Mouse (Mus musculus): Measurements from ENCODE around the gene Dock7. TPM values are rescaled to one million over a fixed set of nuclear protein-coding genes. Genes with fewer than 3 reads are reported as not detected.

Gene Dock7
- 4.0 and 5.2 TPM in 2 replicates for polyA plus RNA-seq (2015; fragmentation: Nextera tagmentation; extraction: Ambion mirVana)

GRCm38 (mm10) chr4:99120211-99121122 lies at the start of gene Dock7:
Dock7 (minus strand) TSS chr4:99120915.
- ATAC-seq (peak; percentile 97), DNase-seq (peak; percentile 88)
- Histone ChIP-seq H3K27ac (ENCODE audit: low read depth) (peak within 1 kb of the TSS; percentile 55; the same call in 1 of the 2 replicates), H3K9me3 (ENCODE audit: low read length) (no peaks in the 10 kb centered on the region), H3K4me2 (ENCODE audit: low read depth, low read length) (peak within 1 kb of the TSS; percentile 96), H3K4me1 (ENCODE audit: insufficient read depth) (peaks cover 14% of the 10 kb centered on the region), H3K4me3 (ENCODE audit: low read depth, low read length) (peak within 1 kb of the TSS; percentile 87), H3K27me3 (ENCODE audit: insufficient read depth, low read length) (no peaks in the 10 kb centered on the region), H3K36me3 (replicated peaks; ENCODE audit: insufficient read depth, low read length) (no peaks in the 10 kb centered on the region), H3K9ac (replicated peaks) (peak within 1 kb of the TSS; percentile 87)
- WGBS (ENCODE audit: insufficient replicate concordance): under 1% methylated on average over 72 of the region's 117 CpGs
- no peak for TF ChIP-seq CTCF (IDR thresholded peaks at IDR 0.05; ENCODE audit: low read depth)

GRCm38 (mm10) chr4:99168869-99169268 lies 48.2 kb upstream of the Dock7 start:
- H3K9ac ChIP-seq (replicated peaks): no peak overlapping the region
- no peak for TF ChIP-seq EP300 (IDR thresholded peaks at IDR 0.05; ENCODE audit: low read depth)
- TF ChIP-seq CTCF (IDR thresholded peaks at IDR 0.05; ENCODE audit: low read depth): no peak
- H3K27me3 ChIP-seq (ENCODE audit: insufficient read depth, low read length): no peaks in the 10 kb centered on the region
- ATAC-seq: no peak
- no peaks in the 10 kb centered on the region for H3K36me3 ChIP-seq (replicated peaks; ENCODE audit: insufficient read depth, low read length)
- H3K4me2 ChIP-seq (ENCODE audit: low read depth, low read length): no peak overlapping the region
- WGBS (ENCODE audit: insufficient replicate concordance): 68% methylated on average over 5 of the region's 5 CpGs
- no peaks in the 10 kb centered on the region for H3K9me3 ChIP-seq (ENCODE audit: low read length)
- no peak for DNase-seq
- no peak overlapping the region for H3K27ac ChIP-seq (ENCODE audit: low read depth)
- H3K4me1 ChIP-seq (ENCODE audit: insufficient read depth): no peaks in the 10 kb centered on the region
- H3K4me3 ChIP-seq (ENCODE audit: low read depth, low read length): no peak overlapping the region

GRCm38 (mm10) chr4:99163547-99163946 lies 42.8 kb upstream of the Dock7 start:
- no peak for TF ChIP-seq CTCF (IDR thresholded peaks at IDR 0.05; ENCODE audit: low read depth)
- 22% methylated on average over 4 of the region's 4 CpGs for WGBS (ENCODE audit: insufficient replicate concordance)
- H3K4me3 ChIP-seq (ENCODE audit: low read depth, low read length): no peak overlapping the region
- DNase-seq (no peak), ATAC-seq (no peak)
- no peaks in the 10 kb centered on the region for H3K9me3 ChIP-seq (ENCODE audit: low read length)
- no peak overlapping the region for H3K9ac ChIP-seq (replicated peaks)
- H3K27me3 ChIP-seq (ENCODE audit: insufficient read depth, low read length): no peaks in the 10 kb centered on the region
- no peak overlapping the region for H3K27ac ChIP-seq (ENCODE audit: low read depth)
- no peak overlapping the region for H3K4me2 ChIP-seq (ENCODE audit: low read depth, low read length)
- no peaks in the 10 kb centered on the region for H3K4me1 ChIP-seq (ENCODE audit: insufficient read depth)
- no peaks in the 10 kb centered on the region for H3K36me3 ChIP-seq (replicated peaks; ENCODE audit: insufficient read depth, low read length)

GRCm38 (mm10) chr4:99163001-99163400 lies 42.3 kb upstream of the Dock7 start:
- no peak for TF ChIP-seq EP300 (IDR thresholded peaks at IDR 0.05; ENCODE audit: low read depth)
- no peak for TF ChIP-seq CTCF (IDR thresholded peaks at IDR 0.05; ENCODE audit: low read depth)
- H3K4me2 ChIP-seq (ENCODE audit: low read depth, low read length): no peak overlapping the region
- WGBS (ENCODE audit: insufficient replicate concordance): 53% methylated on average over 9 of the region's 9 CpGs
- H3K4me3 ChIP-seq (ENCODE audit: low read depth, low read length): no peak overlapping the region
- H3K27me3 ChIP-seq (ENCODE audit: insufficient read depth, low read length): no peaks in the 10 kb centered on the region
- H3K27ac ChIP-seq (ENCODE audit: low read depth): no peak overlapping the region
- DNase-seq: no peak
- no peaks in the 10 kb centered on the region for H3K36me3 ChIP-seq (replicated peaks; ENCODE audit: insufficient read depth, low read length)
- H3K9ac ChIP-seq (replicated peaks): no peak overlapping the region
- no peak for ATAC-seq
- H3K9me3 ChIP-seq (ENCODE audit: low read length): no peaks in the 10 kb centered on the region
- no peaks in the 10 kb centered on the region for H3K4me1 ChIP-seq (ENCODE audit: insufficient read depth)

GRCm38 (mm10) chr4:99161457-99161971 lies 40.8 kb upstream of the Dock7 start:
- Histone ChIP-seq H3K27ac (ENCODE audit: low read depth) (no peak overlapping the region), H3K9ac (replicated peaks) (no peak overlapping the region), H3K4me3 (ENCODE audit: low read depth, low read length) (no peak overlapping the region), H3K4me1 (ENCODE audit: insufficient read depth) (no peaks in the 10 kb centered on the region), H3K27me3 (ENCODE audit: insufficient read depth, low read length) (no peaks in the 10 kb centered on the region), H3K4me2 (ENCODE audit: low read depth, low read length) (no peak overlapping the region), H3K36me3 (replicated peaks; ENCODE audit: insufficient read depth, low read length) (no peaks in the 10 kb centered on the region), H3K9me3 (ENCODE audit: low read length) (no peaks in the 10 kb centered on the region)
- TF ChIP-seq CTCF (IDR thresholded peaks at IDR 0.05; ENCODE audit: low read depth) (no peak), EP300 (IDR thresholded peaks at IDR 0.05; ENCODE audit: low read depth) (no peak)
- 32% methylated on average over 6 of the region's 6 CpGs for WGBS (ENCODE audit: insufficient replicate concordance)
- DNase-seq (no peak), ATAC-seq (no peak)

GRCm38 (mm10) chr4:99160899-99161298 lies 40.2 kb upstream of the Dock7 start:
- no peak overlapping the region for H3K27ac ChIP-seq (ENCODE audit: low read depth)
- WGBS (ENCODE audit: insufficient replicate concordance): 59% methylated on average over 5 of the region's 5 CpGs
- H3K27me3 ChIP-seq (ENCODE audit: insufficient read depth, low read length): no peaks in the 10 kb centered on the region
- H3K4me2 ChIP-seq (ENCODE audit: low read depth, low read length): no peak overlapping the region
- no peak overlapping the region for H3K4me3 ChIP-seq (ENCODE audit: low read depth, low read length)
- ATAC-seq (no peak), DNase-seq (no peak)
- TF ChIP-seq EP300 (IDR thresholded peaks at IDR 0.05; ENCODE audit: low read depth): no peak
- TF ChIP-seq CTCF (IDR thresholded peaks at IDR 0.05; ENCODE audit: low read depth): no peak
- no peak overlapping the region for H3K9ac ChIP-seq (replicated peaks)
- H3K4me1 ChIP-seq (ENCODE audit: insufficient read depth): no peaks in the 10 kb centered on the region
- H3K9me3 ChIP-seq (ENCODE audit: low read length): no peaks in the 10 kb centered on the region
- H3K36me3 ChIP-seq (replicated peaks; ENCODE audit: insufficient read depth, low read length): no peaks in the 10 kb centered on the region
